Mouse (Mus musculus): Measurements from ENCODE around the gene Robo1. TPM values are rescaled to one million over a fixed set of nuclear protein-coding genes. Genes with fewer than 3 reads are reported as not detected.

The Robo1 gene
- polyA plus RNA-seq, 1 experiment from 2014 or later = 26.0 TPM

DNA sequence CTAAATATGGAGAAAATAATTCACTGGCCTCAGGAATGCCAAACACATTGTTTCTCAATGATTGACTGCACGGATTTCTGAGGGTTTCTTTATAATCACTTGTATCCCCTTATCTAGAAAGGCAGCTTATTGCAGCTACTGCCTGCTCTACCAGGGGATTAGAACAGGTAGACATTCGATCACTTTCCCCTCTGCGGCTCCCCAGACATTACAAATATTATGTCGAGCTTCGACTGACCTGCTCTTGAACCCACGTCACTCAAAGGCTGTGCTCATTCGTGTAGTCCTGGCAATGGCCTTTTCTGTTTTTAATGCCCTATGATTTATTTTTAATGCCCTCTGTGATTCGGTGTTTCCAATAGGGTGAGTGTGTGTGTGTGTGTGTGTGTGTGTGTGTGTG lies 521.4 kb downstream of the Robo1 start:
- ATAC-seq (replicated peaks; ENCODE audit: low FRiP score) = no peak
- 0 out of 2 replicates have a peak overlapping the region, but pooled peaks have one; percentile 37 for H3K27ac ChIP-seq

DNA sequence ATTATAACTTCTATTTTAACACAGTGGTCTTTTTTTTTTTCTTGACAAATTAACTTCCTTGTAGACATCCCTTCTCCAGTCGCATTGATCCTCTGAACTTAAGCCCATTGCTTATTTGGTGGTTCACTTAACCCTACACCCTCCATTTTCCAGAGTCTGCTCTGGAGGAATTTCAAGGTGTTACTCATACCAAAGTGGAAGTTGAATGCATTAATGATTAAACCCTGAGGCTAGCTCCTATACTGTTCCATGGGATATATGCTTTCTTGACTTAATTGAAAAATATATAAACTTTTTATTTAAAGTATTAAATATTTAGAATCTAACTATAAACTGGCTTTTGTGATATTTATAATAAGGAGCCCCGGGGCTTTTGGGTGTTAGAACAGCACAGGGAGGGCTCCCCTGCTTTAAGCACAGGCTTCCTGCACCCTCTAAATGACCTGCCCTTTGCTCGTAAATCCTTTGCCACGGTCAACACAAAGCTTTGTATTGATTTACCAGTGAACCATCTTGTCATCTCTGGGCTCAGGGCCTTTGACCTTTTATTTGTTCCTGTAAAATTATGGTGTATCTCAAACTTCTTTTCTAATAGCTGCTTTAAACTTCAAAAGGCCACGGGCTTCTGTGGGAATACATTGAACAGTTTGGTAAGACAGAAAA lies 522.4 kb downstream of the Robo1 start:
- Histone ChIP-seq H3K9ac (no peak overlapping the region), H3K4me2 (0 out of 2 replicates have a peak overlapping the region, but pooled peaks have one; percentile 9), H3K36me3 (no peaks in the 10 kb centered on the region), H3K9me3 (replicated peaks) (no peaks in the 10 kb centered on the region), H3K4me3 (replicated peaks) (no peak overlapping the region), H3K27ac (peak overlapping the region; percentile 49), H3K27me3 (no peaks in the 10 kb centered on the region), H3K4me1 (peaks cover 34% of the 10 kb centered on the region)
- WGBS = 17% methylated on average over 5 of the region's 5 CpGs
- ATAC-seq (replicated peaks; ENCODE audit: low FRiP score) = peak; percentile 91

More for the DNA sequence above, 521.4 kb downstream of the Robo1 start:
- Histone ChIP-seq H3K9ac (no peak overlapping the region), H3K36me3 (no peaks in the 10 kb centered on the region), H3K9me3 (replicated peaks) (no peaks in the 10 kb centered on the region), H3K4me3 (replicated peaks) (no peak overlapping the region), H3K27me3 (no peaks in the 10 kb centered on the region), H3K4me2 (no peak overlapping the region), H3K4me1 (peaks cover 34% of the 10 kb centered on the region)
- 32% methylated on average over 8 of the region's 8 CpGs for WGBS

DNA sequence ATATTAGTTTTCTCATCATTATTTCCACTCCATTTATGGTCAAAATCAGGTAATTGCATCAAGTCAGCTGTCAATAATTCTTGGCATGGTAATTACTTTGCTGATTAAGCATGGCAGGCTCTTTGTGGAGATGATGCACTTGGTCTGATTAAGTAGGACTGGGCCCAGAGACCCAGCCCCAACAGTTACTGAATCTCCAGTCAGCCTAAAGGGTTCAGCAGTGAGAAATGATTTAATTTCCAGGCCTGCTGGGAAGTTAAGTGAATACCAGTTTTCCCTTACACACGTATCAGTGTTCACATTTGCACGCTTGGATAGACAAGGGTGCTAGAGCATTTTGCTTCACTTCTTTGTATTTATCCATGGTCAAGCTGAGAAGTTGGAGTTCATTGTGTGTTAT lies 526.2 kb downstream of the Robo1 start:
- Histone ChIP-seq H3K4me2 (no peak overlapping the region), H3K27me3 (no peaks in the 10 kb centered on the region), H3K9ac (no peak overlapping the region), H3K4me3 (replicated peaks) (no peak overlapping the region), H3K9me3 (replicated peaks) (no peaks in the 10 kb centered on the region), H3K36me3 (no peaks in the 10 kb centered on the region), H3K27ac (no peak overlapping the region), H3K4me1 (peaks cover 20% of the 10 kb centered on the region)
- ATAC-seq (replicated peaks; ENCODE audit: low FRiP score) = no peak
- 67% methylated on average over 2 of the region's 2 CpGs for WGBS

DNA sequence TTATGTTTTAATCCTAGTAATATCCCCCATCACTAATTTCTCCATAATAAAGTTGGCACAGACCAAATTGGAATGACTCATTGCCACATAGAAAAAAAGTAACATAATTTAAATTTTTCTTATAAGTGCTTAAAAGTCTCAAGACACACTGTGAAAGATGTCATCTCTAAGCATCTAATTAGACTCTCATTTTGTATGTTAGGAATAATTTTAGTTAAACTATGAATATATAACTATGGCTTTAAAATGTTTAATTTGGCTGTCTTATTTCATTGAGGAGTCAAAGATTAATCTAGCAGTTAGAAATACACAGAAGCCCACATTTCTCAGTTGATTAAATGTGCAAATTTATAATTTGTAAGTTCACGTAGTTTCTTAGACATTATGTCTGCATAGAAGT lies 530.9 kb downstream of the Robo1 start:
- Histone ChIP-seq H3K4me1 (peaks cover 9% of the 10 kb centered on the region), H3K9ac (no peak overlapping the region), H3K9me3 (replicated peaks) (no peaks in the 10 kb centered on the region), H3K4me3 (replicated peaks) (no peak overlapping the region), H3K27me3 (no peaks in the 10 kb centered on the region), H3K4me2 (no peak overlapping the region), H3K36me3 (no peaks in the 10 kb centered on the region), H3K27ac (no peak overlapping the region)
- 89% methylated on average over 1 of the region's 1 CpGs for WGBS
- no peak for ATAC-seq (replicated peaks; ENCODE audit: low FRiP score)

DNA sequence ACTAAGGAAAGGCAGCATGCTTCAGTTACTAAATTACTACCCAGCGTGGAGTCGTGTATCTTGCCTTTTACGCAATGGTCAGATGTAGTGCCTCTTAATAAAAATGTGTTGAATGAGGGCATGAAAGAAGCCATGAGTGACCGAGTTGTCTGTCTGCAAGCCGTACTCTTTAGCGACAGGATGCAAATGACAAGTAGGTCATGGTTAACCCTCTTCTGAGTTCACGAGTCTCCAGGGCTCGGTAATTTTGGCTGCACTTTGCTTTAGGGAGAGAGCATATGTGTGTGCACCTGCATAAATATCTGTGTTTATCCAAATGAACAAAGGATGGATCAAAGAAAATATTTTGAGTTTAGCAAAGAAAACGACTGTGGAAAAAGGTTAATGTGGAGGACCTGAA lies 533.0 kb downstream of the Robo1 start:
- H3K27ac ChIP-seq = no peak overlapping the region
- H3K4me1 ChIP-seq = peaks cover 5% of the 10 kb centered on the region; the same call in 1 of the 2 replicates
- H3K4me3 ChIP-seq (replicated peaks) = no peak overlapping the region
- no peak overlapping the region for H3K9ac ChIP-seq
- H3K9me3 ChIP-seq (replicated peaks) = no peaks in the 10 kb centered on the region
- ATAC-seq (replicated peaks; ENCODE audit: low FRiP score) = no peak
- 31% methylated on average over 9 of the region's 9 CpGs for WGBS
- no peaks in the 10 kb centered on the region for H3K27me3 ChIP-seq
- H3K36me3 ChIP-seq = no peaks in the 10 kb centered on the region
- H3K4me2 ChIP-seq = 0 out of 2 replicates have a peak overlapping the region, but pooled peaks have one; percentile 1

DNA sequence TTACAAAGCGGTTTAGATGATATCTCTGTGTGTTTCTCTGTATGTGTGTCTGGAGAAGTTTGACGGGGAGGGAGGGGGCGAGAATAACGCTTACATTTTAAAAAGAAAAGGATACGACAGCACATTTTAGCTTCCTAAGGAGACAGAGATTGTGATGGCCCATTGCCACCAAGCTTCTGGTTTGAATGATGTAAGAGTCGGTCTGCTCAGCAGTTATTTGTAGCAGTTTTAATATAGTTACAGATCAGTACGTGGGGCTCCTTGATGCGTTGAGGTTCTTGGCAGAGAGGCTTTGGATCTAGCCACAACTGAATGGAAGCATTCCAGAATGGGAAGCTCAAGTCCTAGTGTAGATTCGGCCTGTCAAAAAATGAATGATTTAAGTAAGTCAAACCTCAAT lies 546.0 kb downstream of the Robo1 start:
- 85% methylated on average over 9 of the region's 9 CpGs for WGBS
- no peak overlapping the region for H3K27ac ChIP-seq
- no peaks in the 10 kb centered on the region for H3K4me1 ChIP-seq
- H3K9ac ChIP-seq = no peak overlapping the region
- no peak overlapping the region for H3K4me3 ChIP-seq (replicated peaks)
- no peak overlapping the region for H3K4me2 ChIP-seq
- no peak for ATAC-seq (replicated peaks; ENCODE audit: low FRiP score)
- no peaks in the 10 kb centered on the region for H3K9me3 ChIP-seq (replicated peaks)
- H3K36me3 ChIP-seq = no peaks in the 10 kb centered on the region
- no peaks in the 10 kb centered on the region for H3K27me3 ChIP-seq

DNA sequence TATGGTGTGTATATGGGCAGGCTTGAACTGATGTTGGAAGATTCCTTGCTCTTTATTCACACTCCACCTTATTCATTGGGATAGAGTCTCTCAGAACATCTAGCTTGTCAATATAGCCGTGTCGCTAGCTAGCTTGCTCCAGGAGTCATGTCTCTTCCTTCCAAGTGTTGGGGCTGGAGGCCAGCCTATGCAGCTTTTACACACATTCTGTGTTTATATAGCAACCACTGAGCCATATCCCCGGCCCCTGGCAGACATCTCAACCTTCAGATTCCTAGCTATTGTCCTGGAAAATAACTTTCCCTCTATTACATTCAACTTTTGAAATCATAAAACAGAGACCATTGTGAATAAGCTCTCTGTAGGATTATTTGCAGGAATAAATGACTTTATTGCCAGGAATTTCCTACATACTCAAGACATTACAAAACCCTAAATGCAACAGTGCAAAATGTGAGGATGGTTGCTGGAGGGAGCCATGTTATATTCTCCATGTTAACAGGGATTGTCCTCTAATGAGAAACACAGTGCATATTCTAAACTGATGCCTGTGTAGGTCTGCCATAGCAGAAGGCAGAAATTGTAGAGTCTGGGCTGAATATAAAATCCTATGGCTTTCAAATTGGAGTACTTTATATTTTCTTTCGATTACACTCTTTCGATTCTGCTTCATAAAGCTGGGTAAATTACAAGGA lies 546.9 kb downstream of the Robo1 start:
- Histone ChIP-seq H3K27ac (no peak overlapping the region), H3K4me3 (replicated peaks) (no peak overlapping the region), H3K27me3 (no peaks in the 10 kb centered on the region), H3K4me2 (no peak overlapping the region), H3K36me3 (no peaks in the 10 kb centered on the region), H3K4me1 (no peaks in the 10 kb centered on the region), H3K9ac (no peak overlapping the region), H3K9me3 (replicated peaks) (no peaks in the 10 kb centered on the region)
- WGBS = 77% methylated on average over 5 of the region's 5 CpGs
- no peak for ATAC-seq (replicated peaks; ENCODE audit: low FRiP score)

DNA sequence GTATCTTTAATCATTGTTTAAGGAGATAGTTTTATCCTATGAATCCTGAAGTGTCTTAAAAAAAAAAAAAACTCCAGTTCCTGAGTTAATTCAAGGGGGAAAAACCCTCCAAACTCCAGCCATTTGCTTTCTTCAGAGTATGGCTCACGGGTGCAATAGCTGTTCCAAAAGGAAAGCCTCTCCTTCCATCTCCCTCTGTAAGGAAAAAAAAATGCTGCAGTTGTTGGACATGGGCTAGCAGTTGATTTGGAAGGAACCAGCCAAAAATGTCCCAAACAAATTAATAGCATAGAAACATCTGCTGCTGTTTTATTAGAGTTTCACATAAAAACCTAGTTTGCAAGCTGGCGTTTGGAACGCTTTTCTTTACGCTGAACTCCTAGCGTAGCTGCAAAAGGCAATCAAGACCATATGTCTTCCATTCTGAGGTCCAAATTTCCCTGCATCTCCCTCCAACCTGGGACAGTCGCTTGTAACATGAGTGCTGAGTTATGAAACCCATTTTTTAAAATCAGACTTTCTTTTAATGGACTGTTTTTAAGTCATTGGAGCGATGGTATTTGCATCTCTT lies 553.7 kb downstream of the Robo1 start:
- WGBS = 68% methylated on average over 7 of the region's 7 CpGs
- no peak for ATAC-seq (replicated peaks; ENCODE audit: low FRiP score)
- Histone ChIP-seq H3K27ac (no peak overlapping the region), H3K9ac (no peak overlapping the region), H3K36me3 (no peaks in the 10 kb centered on the region), H3K4me2 (no peak overlapping the region), H3K27me3 (no peaks in the 10 kb centered on the region), H3K4me1 (0 out of 2 replicates have a peak, but pooled peaks cover 2% of the 10 kb centered on the region), H3K4me3 (replicated peaks) (no peak overlapping the region), H3K9me3 (replicated peaks) (no peaks in the 10 kb centered on the region)

DNA sequence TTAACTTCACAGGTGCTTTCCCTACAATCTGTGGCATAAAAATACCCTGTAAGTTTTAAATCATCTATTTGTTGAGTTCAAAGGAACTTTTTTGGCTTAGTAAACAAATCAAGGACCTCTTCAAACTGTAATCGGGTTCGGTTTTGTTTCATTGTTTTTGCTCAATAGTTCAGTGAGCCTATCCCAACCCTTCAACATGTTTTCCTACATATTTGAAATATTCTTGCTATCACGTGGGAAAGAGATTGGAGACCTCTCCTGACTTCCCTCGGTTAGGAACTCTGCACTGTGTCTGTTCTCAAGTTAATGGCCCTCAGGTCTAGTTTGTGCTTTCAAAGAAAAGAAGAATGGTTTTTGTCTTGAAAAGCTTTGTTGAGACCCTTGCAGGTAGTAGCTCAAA lies 557.9 kb downstream of the Robo1 start:
- H3K36me3 ChIP-seq = no peaks in the 10 kb centered on the region
- H3K4me3 ChIP-seq (replicated peaks) = no peak overlapping the region
- 0 out of 2 replicates have a peak, but pooled peaks cover 2% of the 10 kb centered on the region for H3K4me1 ChIP-seq
- 76% methylated on average over 4 of the region's 4 CpGs for whole genome bisulfite sequencing
- no peaks in the 10 kb centered on the region for H3K9me3 ChIP-seq (replicated peaks)
- H3K27ac ChIP-seq = no peak overlapping the region
- H3K27me3 ChIP-seq = no peaks in the 10 kb centered on the region
- no peak for ATAC-seq (replicated peaks; ENCODE audit: low FRiP score)
- H3K9ac ChIP-seq = no peak overlapping the region
- H3K4me2 ChIP-seq = no peak overlapping the region

DNA sequence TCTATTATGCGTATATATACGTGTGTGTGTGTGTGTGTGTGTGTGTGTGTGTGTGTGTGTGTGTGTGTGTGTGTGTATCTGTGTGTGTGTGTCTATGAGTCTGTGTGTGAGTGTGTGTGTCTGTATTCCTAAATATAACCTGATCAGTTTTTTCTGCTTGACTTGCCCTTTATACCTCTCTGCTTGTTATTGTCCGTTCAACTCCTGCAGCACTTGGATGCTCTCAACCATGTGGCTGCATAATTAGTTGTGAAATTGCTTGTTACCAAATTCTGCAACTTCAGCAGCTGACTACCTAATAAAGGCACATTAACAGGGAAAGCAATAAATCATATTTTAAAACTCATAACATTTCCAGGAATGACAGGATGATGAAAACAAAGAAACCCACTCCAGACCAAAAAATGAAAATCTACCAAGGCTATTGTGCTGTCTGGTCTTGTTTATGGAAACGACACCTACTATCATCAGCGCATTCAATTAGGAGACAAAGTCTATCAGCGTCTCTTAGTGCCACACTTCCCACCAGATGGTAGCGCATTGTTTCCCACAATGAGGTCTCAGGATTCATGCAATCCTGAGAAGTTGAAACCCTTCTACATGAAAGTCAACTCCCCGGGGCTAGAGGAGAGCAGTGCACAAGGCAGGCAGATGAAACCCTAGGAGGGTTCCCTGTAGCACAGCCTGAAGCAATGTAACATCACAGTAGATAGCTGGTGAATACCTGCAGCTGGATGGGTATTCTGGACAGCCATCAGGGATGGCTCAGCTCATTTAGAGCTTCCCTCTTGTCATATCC lies 567.0 kb downstream of the Robo1 start:
- H3K9me3 ChIP-seq (replicated peaks) = no peaks in the 10 kb centered on the region
- ATAC-seq (replicated peaks; ENCODE audit: low FRiP score) = no peak
- no peaks in the 10 kb centered on the region for H3K27me3 ChIP-seq
- 73% methylated on average over 8 of the region's 8 CpGs for WGBS
- no peak overlapping the region for H3K27ac ChIP-seq
- H3K4me3 ChIP-seq (replicated peaks) = no peak overlapping the region
- no peak overlapping the region for H3K9ac ChIP-seq
- H3K4me1 ChIP-seq = no peaks in the 10 kb centered on the region
- H3K4me2 ChIP-seq = no peak overlapping the region
- H3K36me3 ChIP-seq = no peaks in the 10 kb centered on the region

DNA sequence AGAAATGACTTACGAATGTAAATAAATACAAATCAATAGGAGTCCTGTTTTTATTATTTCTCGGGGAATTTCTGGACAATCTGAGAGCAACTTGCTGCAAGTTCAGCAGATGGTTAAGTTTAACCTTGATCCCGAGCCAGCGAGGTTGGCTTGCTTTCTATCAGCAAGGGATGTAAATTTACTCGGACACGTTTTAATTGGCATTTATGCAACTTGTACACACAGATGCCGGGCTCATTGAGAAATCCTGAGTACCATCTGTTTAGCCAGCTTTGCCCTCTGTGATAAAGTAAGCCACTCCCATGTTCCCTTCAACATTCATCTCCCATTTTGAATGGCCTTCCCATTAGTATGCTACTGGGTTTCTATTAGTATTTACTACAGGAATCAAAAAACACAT lies 580.0 kb downstream of the Robo1 start:
- Histone ChIP-seq H3K4me1 (no peaks in the 10 kb centered on the region), H3K27ac (no peak overlapping the region), H3K4me2 (no peak overlapping the region), H3K36me3 (no peaks in the 10 kb centered on the region), H3K9me3 (replicated peaks) (no peaks in the 10 kb centered on the region), H3K27me3 (no peaks in the 10 kb centered on the region), H3K4me3 (replicated peaks) (no peak overlapping the region), H3K9ac (no peak overlapping the region)
- ATAC-seq (replicated peaks; ENCODE audit: low FRiP score) = no peak
- WGBS = 55% methylated on average over 7 of the region's 7 CpGs

DNA sequence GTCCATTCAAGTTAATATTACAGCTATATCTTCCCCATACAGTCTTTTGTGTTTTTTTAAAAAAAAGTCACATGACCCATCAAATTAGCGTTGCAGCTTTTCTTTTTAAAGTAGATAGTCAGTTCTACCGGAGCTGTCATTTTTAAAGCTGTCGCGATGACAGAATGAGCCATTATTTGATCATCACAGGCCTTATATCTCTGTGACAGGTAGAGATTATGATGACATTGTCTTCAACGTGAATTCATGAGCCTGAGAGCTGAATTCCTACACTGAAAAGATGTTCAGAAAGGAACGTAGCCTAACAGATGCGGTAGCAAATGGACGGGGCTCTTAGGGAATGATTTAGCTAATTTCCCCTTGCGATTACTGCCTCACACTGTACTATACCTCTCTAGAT lies 581.3 kb downstream of the Robo1 start:
- Histone ChIP-seq H3K4me3 (replicated peaks) (no peak overlapping the region), H3K9ac (no peak overlapping the region), H3K27me3 (no peaks in the 10 kb centered on the region), H3K36me3 (no peaks in the 10 kb centered on the region), H3K27ac (no peak overlapping the region), H3K4me2 (no peak overlapping the region), H3K4me1 (no peaks in the 10 kb centered on the region), H3K9me3 (replicated peaks) (no peaks in the 10 kb centered on the region)
- ATAC-seq (replicated peaks; ENCODE audit: low FRiP score) = no peak
- WGBS = 91% methylated on average over 9 of the region's 9 CpGs

Data from kidney, embryonic 15.5 days (tissue).